Mouse (Mus musculus) hindbrain, postnatal 0 days (tissue): ENCODE data around the gene E030030I06Rik. TPM values are rescaled to one million over a fixed set of nuclear protein-coding genes. Genes with fewer than 3 reads are reported as not detected.
"Not testable (repeated sequence)": the region's sequence is repeated elsewhere in the genome, so short reads cannot be mapped to it uniquely, and the experiment has no call there.

Source experiments
- ATAC-seq: fragments of 200-750 bp; cut with Nextera tagmentation; 2 replicates; pipeline ENCODE4 v1.8.0; 2017; ENCODE audit warnings: mild to moderate bottlenecking, moderate TSS enrichment, moderate library complexity
- DNase-seq: peaks from one replicate; pipeline ENCODE4 v3.0.0-alpha.2; 2015; ENCODE audit warnings: low spot score
- H3K27ac ChIP-seq: fragments of 300-500 bp; sonication (generic); 2 replicates; pipeline ENCODE4 v1.5.1; 2014; ENCODE audit warnings: mild to moderate bottlenecking
- H3K27me3 ChIP-seq: fragments of 300-500 bp; sonication (generic); 2 replicates; pipeline ENCODE4 v1.6.1; 2014; ENCODE audit warnings: low read length, mixed read lengths; ENCODE audit not compliant: insufficient read depth
- H3K36me3 ChIP-seq: fragments of 300-500 bp; sonication (generic); 2 replicates; pipeline ENCODE4 v1.6.1; 2014; ENCODE audit warnings: low read length, mixed read lengths; ENCODE audit not compliant: insufficient read depth
- H3K4me1 ChIP-seq: fragments of 300-500 bp; sonication (generic); 2 replicates; pipeline ENCODE4 v1.6.1; 2014; ENCODE audit warnings: antibody characterized with exemption, low read length, mixed read lengths; ENCODE audit not compliant: insufficient read depth
- H3K4me2 ChIP-seq: fragments of 300-500 bp; sonication (generic); 2 replicates; pipeline ENCODE4 v1.6.1; 2014; ENCODE audit warnings: low read depth, mild to moderate bottlenecking, low read length, moderate library complexity, mixed read lengths
- H3K4me3 ChIP-seq: fragments of 300-500 bp; sonication (generic); 2 replicates; pipeline ENCODE4 v1.5.1; 2014; ENCODE audit warnings: low read length
- H3K9ac ChIP-seq: fragments of 300-500 bp; sonication (generic); replicated peaks from 2 replicates; pipeline ENCODE4 v1.6.1; 2014; ENCODE audit warnings: mild to moderate bottlenecking, low read length, moderate library complexity, mixed read lengths
- H3K9me3 ChIP-seq: fragments of 300-500 bp; sonication (generic); 2 replicates; pipeline ENCODE4 v1.6.1; 2016; ENCODE audit warnings: low read length, mixed read lengths
- CTCF ChIP-seq: IDR thresholded peaks from 2 replicates; pipeline ENCODE4 v1.5.1; 2016; ENCODE audit warnings: antibody characterized with exemption, control low read depth, low read depth
- WGBS: fragments of 180-500 bp; shearing (Covaris S2); extraction: QIAGEN DNeasy Blood & Tissue Kit; methylation state at CpG from one replicate; pipeline ENCODE4 v1.1.7; 2014; 5-methylcytosine and 5-hydroxymethylcytosine counted together
- polyA plus RNA-seq: library from polyadenylated mRNA; unstranded; fragments of >200 nt; fragmentation: Nextera tagmentation; extraction: Ambion mirVana; gene quantifications from 2 replicates; pipeline ENCODE4 v1.2.1, GENCODE M21; 2015
- total RNA-seq: library from RNA; depleted of rRNA; stranded (reverse); fragments of >200 nt; gene quantifications from 2 replicates; pipeline ENCODE4 v1.2.3, GENCODE M21; 2014; rRNA removed

E030030I06Rik gene
- total and polyA plus RNA-seq, 2 experiments from 2014 or later, result 4.2 to 5.5 TPM

DNA sequence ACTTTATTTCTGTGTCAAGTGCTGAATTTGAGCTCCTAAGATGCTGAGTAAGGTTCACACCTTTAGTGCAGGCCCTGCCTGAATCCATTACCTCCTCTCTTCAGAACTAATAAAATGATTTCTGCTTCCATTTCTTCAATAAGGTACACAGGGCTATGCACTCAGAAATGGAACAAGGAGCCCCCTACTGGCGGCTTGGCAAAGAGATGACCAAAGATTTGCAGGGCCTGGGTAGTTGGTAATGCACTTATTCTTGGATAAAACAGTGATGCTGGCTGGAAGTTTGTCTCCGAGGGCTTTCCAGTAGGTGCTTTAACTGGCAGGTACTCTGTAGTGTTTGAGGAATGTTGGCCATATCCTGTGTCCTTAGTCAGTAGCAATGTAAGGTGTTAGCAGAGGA is 76.3 kb downstream of the E030030I06Rik start:
- no peak for TF ChIP-seq CTCF
- Histone ChIP-seq H3K27me3 (no peaks in the 10 kb centered on the region), H3K27ac (no peak overlapping the region), H3K9me3 (no peaks in the 10 kb centered on the region), H3K4me2 (no peak overlapping the region), H3K4me1 (no peaks in the 10 kb centered on the region), H3K36me3 (no peaks in the 10 kb centered on the region), H3K4me3 (no peak overlapping the region), H3K9ac (no peak overlapping the region)
- 75% methylated on average over 2 of the region's 2 CpGs for WGBS
- no peak for DNase-seq
- ATAC-seq, result no peak

GRCm38 (mm10) chr10:22070576-22070975 is 78.5 kb downstream of the E030030I06Rik start:
- Histone ChIP-seq H3K9ac (no peak overlapping the region), H3K4me3 (no peak overlapping the region), H3K36me3 (no peaks in the 10 kb centered on the region), H3K27me3 (no peaks in the 10 kb centered on the region), H3K4me1 (no peaks in the 10 kb centered on the region), H3K27ac (no peak overlapping the region), H3K9me3 (no peaks in the 10 kb centered on the region), H3K4me2 (no peak overlapping the region)
- 61% methylated on average over 4 of the region's 4 CpGs for WGBS
- TF ChIP-seq CTCF, result no peak
- no peak for DNase-seq
- ATAC-seq, result no peak

DNA sequence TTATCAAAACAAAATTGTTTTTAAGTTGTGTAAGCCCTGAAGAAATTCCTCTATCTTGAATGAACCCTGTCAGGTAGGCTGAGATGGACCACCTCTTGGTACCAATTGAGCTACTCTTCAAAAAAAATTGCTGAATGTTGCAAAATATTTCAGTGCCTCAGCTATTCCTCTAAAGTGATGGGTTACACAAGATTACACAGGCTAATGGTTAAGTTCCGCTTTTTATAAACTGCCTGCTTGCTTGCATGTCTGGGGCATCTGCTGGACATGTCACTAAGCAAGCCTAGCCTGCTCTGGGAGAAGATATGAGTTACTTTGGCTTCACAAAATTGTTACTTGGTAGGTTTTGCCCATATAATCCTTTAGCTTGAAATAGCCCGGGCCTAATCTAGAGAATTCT is 78.9 kb downstream of the E030030I06Rik start:
- Histone ChIP-seq H3K27ac (no peak overlapping the region), H3K9ac (no peak overlapping the region), H3K27me3 (no peaks in the 10 kb centered on the region), H3K4me3 (no peak overlapping the region), H3K4me2 (no peak overlapping the region), H3K9me3 (no peaks in the 10 kb centered on the region), H3K4me1 (no peaks in the 10 kb centered on the region), H3K36me3 (no peaks in the 10 kb centered on the region)
- WGBS, result 85% methylated on average over 2 of the region's 2 CpGs
- TF ChIP-seq CTCF, result no peak
- DNase-seq (no peak), ATAC-seq (no peak)

GRCm38 (mm10) chr10:22067979-22068378 is 81.1 kb downstream of the E030030I06Rik start, which contains the start of gene 4930444G20Rik:
Gene 4930444G20Rik, minus strand, starts transcription at chr10:22068079.
- H3K27me3 ChIP-seq, H3K4me1 ChIP-seq, H3K27ac ChIP-seq, H3K4me3 ChIP-seq, ATAC-seq, H3K9me3 ChIP-seq, H3K4me2 ChIP-seq, H3K9ac ChIP-seq, DNase-seq, H3K36me3 ChIP-seq: not testable (repeated sequence)
- WGBS, result 92% methylated on average over 7 of the region's 7 CpGs

Other genes starting within 250 kb of the E030030I06Rik start
- not detected in 2 replicates for gene 4930444G20Rik, start 81.2 kb downstream of the E030030I06Rik start, total RNA-seq
- not detected in 2 replicates for gene 4930444G20Rik, start 81.2 kb downstream of the E030030I06Rik start, polyA plus RNA-seq
- 0.26 TPM in 1 of 2 replicates, not detected in the other for gene Raet1e, start 9.3 kb upstream of the E030030I06Rik start, total RNA-seq
- gene Raet1e, start 9.3 kb upstream of the E030030I06Rik start, polyA plus RNA-seq, result 0.28 and 0.48 TPM in 2 replicates
- not detected in 2 replicates for gene H60b, start 9.3 kb upstream of the E030030I06Rik start, total RNA-seq
- gene H60b, start 9.3 kb upstream of the E030030I06Rik start, polyA plus RNA-seq, result 0.44 and 0.64 TPM in 2 replicates
- gene Raet1d, start 211.3 kb upstream of the E030030I06Rik start, total RNA-seq, result 0.10 TPM in 1 of 2 replicates, not detected in the other
- 0.71 and 1.2 TPM in 2 replicates for gene Raet1d, start 211.3 kb upstream of the E030030I06Rik start, polyA plus RNA-seq